Mouse (Mus musculus): ENCODE data around the gene Slc38a6.

DNA sequence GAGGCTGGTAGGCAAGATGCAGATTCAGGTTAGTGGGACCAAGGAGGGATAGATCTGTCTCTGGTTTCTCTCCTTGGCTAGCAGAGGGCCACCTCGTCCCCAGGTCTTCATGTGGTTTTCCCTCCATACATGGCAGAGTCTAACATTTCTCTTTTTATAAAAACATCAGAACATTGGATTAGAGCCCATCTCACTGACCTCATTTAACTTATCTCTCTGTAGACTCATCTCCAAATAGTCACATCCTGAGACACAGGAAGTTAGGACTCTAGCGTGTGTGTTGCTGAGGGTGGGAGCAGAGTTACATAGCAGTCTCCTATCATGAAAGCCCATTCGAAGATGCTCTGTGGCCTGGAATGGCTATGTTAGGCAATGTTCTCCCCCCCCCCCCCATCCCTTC is 97.3 kb downstream of the Slc38a6 start:
- TF ChIP-seq POLR2A (IDR thresholded peaks at IDR 0.05; ENCODE audit: insufficient read depth, low read length) (no peak), CTCF (IDR thresholded peaks at IDR 0.05; ENCODE audit: low read depth, low read length) (no peak)
